Mouse (Mus musculus) MEL-GATA-1-ER (cell line): Measurements from ENCODE around the gene Ifna2.
A peak's percentile ranks its signal among the peaks of the same experiment; 100 is the strongest.

ENCODE experiments used
- DNase-seq: peaks from one replicate; pipeline ENCODE4 v3.0.0-alpha.2; 2012; ENCODE audit warnings: low read depth; ENCODE audit errors: extremely low read depth

Gene Ifna2

DNA sequence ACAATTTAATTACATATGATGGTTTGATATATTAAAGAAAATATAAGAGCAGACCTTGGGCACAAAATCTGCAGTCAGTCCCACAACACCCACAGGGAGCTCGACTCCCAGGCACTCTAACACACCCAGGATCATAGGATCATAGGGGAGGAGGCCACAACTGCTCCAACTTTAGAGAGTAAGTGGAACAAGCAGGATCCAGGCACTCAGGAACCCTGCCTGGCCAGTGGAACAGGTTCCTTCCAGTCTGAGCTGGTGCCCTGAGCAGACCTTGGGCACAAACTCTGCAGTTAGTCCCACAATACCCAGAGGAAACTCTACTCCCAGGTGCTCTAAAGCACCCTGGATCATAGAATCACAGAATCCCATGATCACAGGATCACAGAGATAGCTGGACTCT lies 28.3 kb downstream of the Ifna2 start:
- no peak for DNase-seq

DNA sequence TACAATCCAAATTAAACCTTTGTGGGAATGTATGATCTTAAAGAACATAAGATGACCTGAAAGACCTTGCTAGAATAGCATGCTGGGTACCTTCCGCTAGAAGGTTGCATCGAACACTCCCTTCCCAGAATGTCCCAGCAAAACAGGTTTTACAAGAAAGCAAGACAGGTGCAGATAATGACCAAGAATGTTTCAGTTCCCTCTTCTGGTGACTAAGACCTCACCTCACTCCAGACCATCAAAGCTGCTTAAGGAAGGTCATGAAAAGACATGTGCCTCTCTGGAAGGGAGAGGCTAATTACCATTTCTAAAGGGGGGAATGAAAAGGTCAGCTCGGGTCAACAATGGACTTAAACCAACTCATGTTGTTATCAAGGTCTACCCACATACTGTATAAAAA lies 30.1 kb downstream of the Ifna2 start:
- no peak for DNase-seq

DNA sequence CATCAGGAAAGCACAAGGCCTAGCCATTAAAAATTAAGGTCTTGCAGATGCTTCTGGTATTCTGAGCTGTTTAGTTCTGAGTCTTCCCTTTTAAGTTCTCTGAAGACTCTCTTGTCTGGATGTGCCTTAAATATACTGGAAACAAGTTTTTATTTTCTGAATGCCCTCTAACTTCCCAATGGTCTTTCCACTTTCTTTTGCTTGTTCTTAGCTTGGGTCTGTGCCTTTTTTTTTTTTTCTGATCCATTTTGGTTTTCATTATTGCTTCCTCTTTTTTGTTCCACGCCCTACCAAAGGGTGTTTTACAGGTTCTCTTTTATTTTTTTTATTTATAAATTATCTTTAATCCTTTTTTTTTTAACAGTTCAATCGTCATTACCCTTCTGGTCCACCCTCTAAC lies 39.4 kb downstream of the Ifna2 start, which contains the start of gene Ifna13:
Gene Ifna13 (minus strand): TSS at position 101 of the 400 bp plus-strand sequence.
- DNase-seq: peak; percentile 18

GRCm38 (mm10) chr4:88642526-88642925 lies 41.2 kb downstream of the Ifna2 start:
- DNase-seq: peak; percentile 55

DNA sequence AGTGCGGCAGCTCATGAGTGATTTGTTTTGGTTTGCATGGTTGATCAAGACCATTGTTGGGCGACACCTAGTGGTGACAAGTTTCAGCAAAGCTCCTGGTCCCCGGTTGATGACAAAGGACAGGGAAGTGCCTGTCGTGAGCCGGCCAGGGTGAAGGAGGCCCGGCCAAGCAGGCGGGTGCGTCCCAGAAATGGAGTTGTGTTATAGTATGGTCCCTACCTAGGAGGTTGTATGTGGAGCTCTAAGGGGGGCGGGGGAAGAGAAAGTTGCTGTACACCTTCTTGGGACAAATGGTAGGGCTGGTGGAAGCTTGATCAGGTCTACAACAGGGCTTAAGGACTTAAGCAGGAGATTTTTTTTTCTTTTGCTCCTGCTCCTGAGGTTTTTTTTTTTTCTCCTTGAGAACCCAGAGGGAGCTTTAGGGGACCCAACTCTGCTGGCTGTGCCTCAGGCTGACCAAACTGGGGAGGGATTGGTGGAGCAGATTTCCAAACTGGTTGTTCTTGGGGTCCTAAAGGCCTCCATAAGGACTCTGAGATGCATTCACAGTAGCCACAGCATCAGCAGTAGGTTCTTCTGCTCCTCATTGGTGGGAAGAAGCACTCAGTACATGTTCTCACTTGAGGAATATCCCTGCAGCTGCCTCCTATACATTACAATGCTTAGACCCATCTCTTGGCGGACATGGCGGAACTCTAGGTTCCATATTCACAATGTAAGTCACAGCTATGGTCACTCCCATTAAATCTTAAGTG lies 42.5 kb downstream of the Ifna2 start:
- DNase-seq: peak; percentile 98

- no peak for DNase-seq
Observed at GRCm38 (mm10) chr4:88640704-88641076, 43.0 kb downstream of the Ifna2 start.

- no peak for DNase-seq
Observed at GRCm38 (mm10) chr4:88634311-88634710, 49.4 kb downstream of the Ifna2 start, which contains the start of gene C87499. Gene C87499, minus strand, starts transcription at chr4:88634411.
